Mouse (Mus musculus): Measurements from ENCODE around the gene Psmd1. TPM values are rescaled to one million over a fixed set of nuclear protein-coding genes. Genes with fewer than 3 reads are reported as not detected.

Gene Psmd1
- polyA plus RNA-seq, 1 experiment from 2014 or later: 86.2 TPM

GRCm38 (mm10) chr1:86054943-86055342 is 9.2 kb upstream of the Psmd1 start:
- Histone ChIP-seq H3K9ac (replicated peaks; ENCODE audit: low read depth) (no peak overlapping the region), H3K9me3 (ENCODE audit: low read length) (no peaks in the 10 kb centered on the region), H3K4me3 (ENCODE audit: low read depth, low read length) (no peak overlapping the region), H3K27ac (ENCODE audit: low read length) (no peak overlapping the region), H3K4me1 (ENCODE audit: insufficient read depth, low read depth, low read length) (no peaks in the 10 kb centered on the region), H3K4me2 (replicated peaks; ENCODE audit: low read depth, low read length) (no peak overlapping the region), H3K27me3 (replicated peaks; ENCODE audit: insufficient read depth, low read length) (no peaks in the 10 kb centered on the region), H3K36me3 (ENCODE audit: insufficient read depth, low read length) (no peaks in the 10 kb centered on the region)
- 57% methylated on average over 3 of the region's 3 CpGs for WGBS
- ATAC-seq (no peak), DNase-seq (ENCODE audit: low spot score) (no peak)
- TF ChIP-seq CTCF (IDR thresholded peaks at IDR 0.05) (no peak), EP300 (IDR thresholded peaks at IDR 0.05) (no peak)

GRCm38 (mm10) chr1:86056284-86056683 is 7.9 kb upstream of the Psmd1 start:
- H3K27me3 ChIP-seq (replicated peaks; ENCODE audit: insufficient read depth, low read length): no peaks in the 10 kb centered on the region
- no peak overlapping the region for H3K27ac ChIP-seq (ENCODE audit: low read length)
- no peak for TF ChIP-seq EP300 (IDR thresholded peaks at IDR 0.05)
- TF ChIP-seq CTCF (IDR thresholded peaks at IDR 0.05): no peak
- no peaks in the 10 kb centered on the region for H3K36me3 ChIP-seq (ENCODE audit: insufficient read depth, low read length)
- 81% methylated on average over 4 of the region's 4 CpGs for WGBS
- H3K4me3 ChIP-seq (ENCODE audit: low read depth, low read length): no peak overlapping the region
- no peak overlapping the region for H3K9ac ChIP-seq (replicated peaks; ENCODE audit: low read depth)
- DNase-seq (ENCODE audit: low spot score) (no peak), ATAC-seq (no peak)
- no peaks in the 10 kb centered on the region for H3K4me1 ChIP-seq (ENCODE audit: insufficient read depth, low read depth, low read length)
- no peaks in the 10 kb centered on the region for H3K9me3 ChIP-seq (ENCODE audit: low read length)
- no peak overlapping the region for H3K4me2 ChIP-seq (replicated peaks; ENCODE audit: low read depth, low read length)

- Histone ChIP-seq H3K4me1 (ENCODE audit: insufficient read depth, low read depth, low read length) (no peaks in the 10 kb centered on the region), H3K9me3 (ENCODE audit: low read length) (no peaks in the 10 kb centered on the region), H3K4me3 (ENCODE audit: low read depth, low read length) (peak overlapping the region; percentile 31), H3K9ac (replicated peaks; ENCODE audit: low read depth) (peak overlapping the region; percentile 39; the same call in 1 of the 2 replicates), H3K27me3 (replicated peaks; ENCODE audit: insufficient read depth, low read length) (no peaks in the 10 kb centered on the region), H3K36me3 (ENCODE audit: insufficient read depth, low read length) (no peaks in the 10 kb centered on the region), H3K27ac (ENCODE audit: low read length) (no peak overlapping the region), H3K4me2 (replicated peaks; ENCODE audit: low read depth, low read length) (peak overlapping the region; percentile 64)
- DNase-seq (ENCODE audit: low spot score) (peak; percentile 95), ATAC-seq (peak; percentile 83)
- WGBS: 9% methylated on average over 21 of the region's 21 CpGs
- TF ChIP-seq EP300 (IDR thresholded peaks at IDR 0.05) (no peak), CTCF (IDR thresholded peaks at IDR 0.05) (peak; percentile 93)
Observed at GRCm38 (mm10) chr1:86058856-86059769, 5.1 kb upstream of the Psmd1 start.

GRCm38 (mm10) chr1:86062523-86062922 is 1.7 kb upstream of the Psmd1 start:
- DNase-seq (ENCODE audit: low spot score) (peak; percentile 16), ATAC-seq (no peak)
- no peaks in the 10 kb centered on the region for H3K36me3 ChIP-seq (ENCODE audit: insufficient read depth, low read length)
- no peak overlapping the region for H3K27ac ChIP-seq (ENCODE audit: low read length)
- no peak for TF ChIP-seq EP300 (IDR thresholded peaks at IDR 0.05)
- TF ChIP-seq CTCF (IDR thresholded peaks at IDR 0.05): peak; percentile 46
- H3K4me1 ChIP-seq (ENCODE audit: insufficient read depth, low read depth, low read length): peaks cover 9% of the 10 kb centered on the region; the same call in 1 of the 2 replicates
- no peak overlapping the region for H3K4me3 ChIP-seq (ENCODE audit: low read depth, low read length)
- H3K9ac ChIP-seq (replicated peaks; ENCODE audit: low read depth): no peak overlapping the region
- H3K27me3 ChIP-seq (replicated peaks; ENCODE audit: insufficient read depth, low read length): no peaks in the 10 kb centered on the region
- 79% methylated on average over 6 of the region's 6 CpGs for WGBS
- no peaks in the 10 kb centered on the region for H3K9me3 ChIP-seq (ENCODE audit: low read length)
- H3K4me2 ChIP-seq (replicated peaks; ENCODE audit: low read depth, low read length): no peak overlapping the region

- no peaks in the 10 kb centered on the region for H3K27me3 ChIP-seq (replicated peaks; ENCODE audit: insufficient read depth, low read length)
- ATAC-seq: no peak
- H3K9me3 ChIP-seq (ENCODE audit: low read length): no peaks in the 10 kb centered on the region
- TF ChIP-seq EP300 (IDR thresholded peaks at IDR 0.05) (no peak), CTCF (IDR thresholded peaks at IDR 0.05) (no peak)
- no peak overlapping the region for H3K9ac ChIP-seq (replicated peaks; ENCODE audit: low read depth)
- no peak overlapping the region for H3K27ac ChIP-seq (ENCODE audit: low read length)
- WGBS: 90% methylated on average over 2 of the region's 2 CpGs
- H3K36me3 ChIP-seq (ENCODE audit: insufficient read depth, low read length): peaks cover 46% of the 10 kb centered on the region
- H3K4me1 ChIP-seq (ENCODE audit: insufficient read depth, low read depth, low read length): no peaks in the 10 kb centered on the region
- no peak for DNase-seq (ENCODE audit: low spot score)
- H3K4me2 ChIP-seq (replicated peaks; ENCODE audit: low read depth, low read length): no peak overlapping the region
- no peak overlapping the region for H3K4me3 ChIP-seq (ENCODE audit: low read depth, low read length)
Observed at GRCm38 (mm10) chr1:86076565-86076964, 12.4 kb downstream of the Psmd1 start.

GRCm38 (mm10) chr1:86094413-86094812 is 30.2 kb downstream of the Psmd1 start:
- TF ChIP-seq CTCF (IDR thresholded peaks at IDR 0.05): peak; percentile 36
- no peak for TF ChIP-seq EP300 (IDR thresholded peaks at IDR 0.05)
- Histone ChIP-seq H3K9me3 (ENCODE audit: low read length) (no peaks in the 10 kb centered on the region), H3K4me3 (ENCODE audit: low read depth, low read length) (no peak overlapping the region), H3K27me3 (replicated peaks; ENCODE audit: insufficient read depth, low read length) (no peaks in the 10 kb centered on the region), H3K9ac (replicated peaks; ENCODE audit: low read depth) (no peak overlapping the region), H3K27ac (ENCODE audit: low read length) (no peak overlapping the region), H3K4me2 (replicated peaks; ENCODE audit: low read depth, low read length) (no peak overlapping the region), H3K36me3 (ENCODE audit: insufficient read depth, low read length) (peaks cover 28% of the 10 kb centered on the region; the same call in 1 of the 2 replicates), H3K4me1 (ENCODE audit: insufficient read depth, low read depth, low read length) (no peaks in the 10 kb centered on the region)
- 74% methylated on average over 7 of the region's 7 CpGs for WGBS
- ATAC-seq (no peak), DNase-seq (ENCODE audit: low spot score) (peak; percentile 9)

All from lung, postnatal 0 days (tissue).